Mouse (Mus musculus): ENCODE results near the gene Asap2.

DNA sequence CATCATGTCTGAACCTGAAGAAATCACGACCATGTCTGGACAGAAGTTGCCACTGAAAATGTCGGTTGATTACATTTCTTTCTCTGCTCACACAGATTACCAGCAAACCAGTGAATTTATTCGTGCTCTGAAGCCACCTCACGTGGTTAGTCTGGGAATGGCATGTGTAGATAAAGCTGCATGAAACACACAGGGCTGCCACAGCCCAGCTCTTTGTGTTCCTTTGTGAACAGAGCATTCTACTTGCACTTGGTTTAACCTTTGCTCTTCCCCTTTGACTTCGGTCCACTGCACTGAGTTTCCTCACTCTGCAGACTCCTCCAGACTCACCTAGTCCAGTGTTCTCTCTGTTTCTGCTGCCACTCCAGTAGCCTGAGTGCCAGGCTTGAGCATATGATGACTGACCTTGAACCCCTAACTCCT, 312.1 kb downstream of the Asap2 start:
- TF ChIP-seq CTCF (IDR thresholded peaks at IDR 0.05; ENCODE audit: low read depth), result peak; percentile 47
- no peak for TF ChIP-seq EP300 (optimal IDR thresholded peaks at IDR 0.05)

Data from stomach, postnatal 0 days (tissue).